Mouse (Mus musculus): ENCODE results near the gene Chd6. TPM values are rescaled to one million over a fixed set of nuclear protein-coding genes. Genes with fewer than 3 reads are reported as not detected.

Gene Chd6
- polyA plus RNA-seq, 1 experiment from 2014 or later = 52.8 TPM

DNA sequence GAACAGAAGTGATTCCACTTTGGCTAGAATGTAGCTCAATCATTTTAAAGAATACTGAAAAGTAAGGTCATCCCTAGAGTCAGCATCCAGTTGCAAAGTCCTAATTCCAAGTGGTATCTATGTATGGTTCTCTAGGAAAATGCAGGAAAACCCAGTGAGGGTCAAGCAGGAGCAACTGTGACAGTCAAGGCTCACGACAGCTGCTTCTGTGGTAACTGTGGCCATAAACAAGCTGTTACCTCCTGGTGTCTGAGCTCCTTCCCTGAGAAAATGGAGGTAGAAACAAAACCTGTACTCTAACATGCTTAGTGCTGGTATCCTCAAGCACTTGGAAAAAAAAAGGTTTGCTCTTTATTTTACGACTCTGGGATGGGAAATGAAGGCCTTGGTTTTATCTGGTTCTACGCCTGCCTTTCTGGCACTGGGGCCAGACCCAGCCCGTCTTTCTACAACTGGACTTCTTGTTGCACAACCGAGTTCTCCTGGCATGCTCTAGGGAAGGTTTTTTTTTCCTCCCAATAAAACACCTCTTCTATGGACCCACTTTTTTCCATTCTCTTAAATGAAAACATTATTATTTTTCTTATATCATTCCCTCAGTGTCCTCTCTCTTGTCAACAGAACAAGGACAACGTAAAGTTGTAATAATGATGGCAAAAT lies 18.0 kb downstream of the Chd6 start:
- 95% methylated on average over 6 of the region's 6 CpGs for WGBS
- DNase-seq (ENCODE audit: low spot score) = no peak
- no peak overlapping the region for H3K27ac ChIP-seq (ENCODE audit: low read depth, low read length)
- no peaks in the 10 kb centered on the region for H3K9me3 ChIP-seq (ENCODE audit: control insufficient read depth, low read length)
- ATAC-seq (ENCODE audit: low FRiP score) = no peak
- H3K27me3 ChIP-seq (ENCODE audit: control insufficient read depth, insufficient read depth, low read length) = no peaks in the 10 kb centered on the region
- no peak overlapping the region for H3K4me3 ChIP-seq (ENCODE audit: low read depth, low read length)
- H3K9ac ChIP-seq (ENCODE audit: low read depth, low read length) = no peak overlapping the region
- no peaks in the 10 kb centered on the region for H3K36me3 ChIP-seq (ENCODE audit: control insufficient read depth, insufficient read depth, low read length)
- no peaks in the 10 kb centered on the region for H3K4me1 ChIP-seq (replicated peaks; ENCODE audit: control insufficient read depth, insufficient read depth, low read length)
- no peak overlapping the region for H3K4me2 ChIP-seq (replicated peaks; ENCODE audit: low read depth, low read length)

DNA sequence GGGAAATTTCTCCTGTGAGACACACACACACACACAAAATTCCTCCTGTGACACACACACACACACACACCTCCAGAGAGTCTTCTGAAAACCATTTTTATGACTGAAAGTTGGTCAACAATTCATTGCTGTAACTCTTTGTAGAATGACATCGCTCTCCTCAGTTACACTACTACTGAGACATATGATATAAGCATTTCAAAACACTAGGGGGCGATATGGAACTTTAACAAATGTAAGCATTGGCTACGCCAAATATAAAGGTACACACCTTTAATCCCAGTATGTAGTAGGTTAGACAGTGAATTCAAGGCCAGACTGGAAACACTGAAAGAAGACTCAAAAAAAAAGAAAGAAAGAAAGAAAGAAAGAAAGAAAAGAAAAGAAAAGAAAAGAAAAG lies 18.7 kb downstream of the Chd6 start:
- Histone ChIP-seq H3K9me3 (ENCODE audit: control insufficient read depth, low read length) (no peaks in the 10 kb centered on the region), H3K27me3 (ENCODE audit: control insufficient read depth, insufficient read depth, low read length) (no peaks in the 10 kb centered on the region), H3K36me3 (ENCODE audit: control insufficient read depth, insufficient read depth, low read length) (no peaks in the 10 kb centered on the region), H3K9ac (ENCODE audit: low read depth, low read length) (no peak overlapping the region), H3K4me1 (replicated peaks; ENCODE audit: control insufficient read depth, insufficient read depth, low read length) (no peaks in the 10 kb centered on the region), H3K27ac (ENCODE audit: low read depth, low read length) (no peak overlapping the region), H3K4me3 (ENCODE audit: low read depth, low read length) (no peak overlapping the region), H3K4me2 (replicated peaks; ENCODE audit: low read depth, low read length) (no peak overlapping the region)
- DNase-seq (ENCODE audit: low spot score) (peak; percentile 45), ATAC-seq (ENCODE audit: low FRiP score) (no peak)
- 72% methylated on average over 3 of the region's 3 CpGs for WGBS

DNA sequence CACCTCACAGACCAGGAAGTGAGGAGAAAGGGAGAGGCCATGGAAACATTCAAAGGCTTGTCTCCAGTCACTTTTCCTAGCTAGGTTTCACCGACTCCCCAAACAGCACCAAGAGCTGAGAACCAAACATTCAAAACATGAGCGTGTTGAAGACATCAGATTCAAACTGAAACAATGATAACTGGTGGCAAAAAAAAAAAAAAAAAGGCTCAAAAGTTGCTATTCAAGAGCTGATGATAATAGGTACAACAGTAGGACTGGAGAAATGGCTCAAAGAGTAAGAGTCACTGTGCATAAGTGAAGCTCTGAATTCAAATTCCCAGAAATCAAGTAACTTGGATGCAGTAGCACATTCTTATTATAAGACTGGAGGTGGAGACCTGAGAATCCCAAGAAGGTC lies 30.3 kb downstream of the Chd6 start:
- Histone ChIP-seq H3K36me3 (ENCODE audit: control insufficient read depth, insufficient read depth, low read length) (no peaks in the 10 kb centered on the region), H3K9me3 (ENCODE audit: control insufficient read depth, low read length) (no peaks in the 10 kb centered on the region), H3K27ac (ENCODE audit: low read depth, low read length) (no peak overlapping the region), H3K4me1 (replicated peaks; ENCODE audit: control insufficient read depth, insufficient read depth, low read length) (no peaks in the 10 kb centered on the region), H3K9ac (ENCODE audit: low read depth, low read length) (no peak overlapping the region), H3K4me3 (ENCODE audit: low read depth, low read length) (no peak overlapping the region), H3K4me2 (replicated peaks; ENCODE audit: low read depth, low read length) (no peak overlapping the region), H3K27me3 (ENCODE audit: control insufficient read depth, insufficient read depth, low read length) (no peaks in the 10 kb centered on the region)
- no peak for ATAC-seq (ENCODE audit: low FRiP score)
- WGBS = 95% methylated on average over 2 of the region's 2 CpGs
- DNase-seq (ENCODE audit: low spot score) = no peak

DNA sequence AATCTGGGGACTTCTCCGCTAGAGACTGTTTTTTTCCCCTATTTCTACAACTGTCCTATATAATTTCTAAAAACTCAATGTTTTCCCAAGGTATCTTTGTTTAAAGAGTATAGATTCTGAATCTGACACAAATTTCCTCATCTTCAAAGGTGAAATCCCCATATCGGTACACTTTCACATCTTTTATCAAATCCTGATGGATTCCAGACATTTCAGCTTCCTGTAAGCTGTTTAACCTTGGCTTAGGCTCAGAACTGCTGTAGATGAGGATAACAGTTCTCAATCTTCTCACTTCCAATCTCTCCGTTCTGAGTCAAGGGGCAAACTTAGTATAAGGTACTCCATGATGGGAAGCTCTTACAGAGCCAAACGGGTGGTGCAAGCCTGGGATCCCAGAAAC lies 32.6 kb downstream of the Chd6 start:
- H3K27ac ChIP-seq (ENCODE audit: low read depth, low read length) = no peak overlapping the region
- no peak overlapping the region for H3K9ac ChIP-seq (ENCODE audit: low read depth, low read length)
- WGBS = 92% methylated on average over 4 of the region's 4 CpGs
- ATAC-seq (ENCODE audit: low FRiP score) (no peak), DNase-seq (ENCODE audit: low spot score) (no peak)
- H3K36me3 ChIP-seq (ENCODE audit: control insufficient read depth, insufficient read depth, low read length) = no peaks in the 10 kb centered on the region
- H3K4me3 ChIP-seq (ENCODE audit: low read depth, low read length) = no peak overlapping the region
- no peak overlapping the region for H3K4me2 ChIP-seq (replicated peaks; ENCODE audit: low read depth, low read length)
- no peaks in the 10 kb centered on the region for H3K4me1 ChIP-seq (replicated peaks; ENCODE audit: control insufficient read depth, insufficient read depth, low read length)
- H3K9me3 ChIP-seq (ENCODE audit: control insufficient read depth, low read length) = no peaks in the 10 kb centered on the region
- H3K27me3 ChIP-seq (ENCODE audit: control insufficient read depth, insufficient read depth, low read length) = no peaks in the 10 kb centered on the region

DNA sequence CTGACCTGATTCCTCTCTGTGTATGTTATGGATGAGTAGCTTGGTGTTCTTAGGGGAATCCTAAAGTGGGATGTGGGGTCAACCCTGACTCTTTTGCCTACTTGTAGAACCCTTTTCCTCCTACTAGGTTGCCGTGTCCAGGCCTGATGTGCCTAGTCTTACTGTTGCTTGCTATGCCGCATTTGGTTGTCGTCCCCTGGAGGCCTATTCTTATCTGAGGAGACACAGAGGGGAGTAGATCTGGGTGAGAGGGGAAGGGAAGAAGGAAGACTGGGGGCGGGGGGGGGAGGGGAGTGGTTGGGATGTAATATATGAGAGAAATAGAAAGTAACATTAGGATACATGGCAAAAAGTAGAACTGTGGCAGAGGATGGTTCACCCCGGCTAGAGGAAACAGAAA lies 33.3 kb downstream of the Chd6 start:
- Histone ChIP-seq H3K27me3 (ENCODE audit: control insufficient read depth, insufficient read depth, low read length) (no peaks in the 10 kb centered on the region), H3K4me2 (replicated peaks; ENCODE audit: low read depth, low read length) (no peak overlapping the region), H3K9me3 (ENCODE audit: control insufficient read depth, low read length) (no peaks in the 10 kb centered on the region), H3K9ac (ENCODE audit: low read depth, low read length) (no peak overlapping the region), H3K4me1 (replicated peaks; ENCODE audit: control insufficient read depth, insufficient read depth, low read length) (no peaks in the 10 kb centered on the region), H3K36me3 (ENCODE audit: control insufficient read depth, insufficient read depth, low read length) (no peaks in the 10 kb centered on the region), H3K4me3 (ENCODE audit: low read depth, low read length) (no peak overlapping the region), H3K27ac (ENCODE audit: low read depth, low read length) (no peak overlapping the region)
- WGBS = 88% methylated on average over 5 of the region's 5 CpGs
- DNase-seq (ENCODE audit: low spot score) = no peak
- ATAC-seq (ENCODE audit: low FRiP score) = no peak

DNA sequence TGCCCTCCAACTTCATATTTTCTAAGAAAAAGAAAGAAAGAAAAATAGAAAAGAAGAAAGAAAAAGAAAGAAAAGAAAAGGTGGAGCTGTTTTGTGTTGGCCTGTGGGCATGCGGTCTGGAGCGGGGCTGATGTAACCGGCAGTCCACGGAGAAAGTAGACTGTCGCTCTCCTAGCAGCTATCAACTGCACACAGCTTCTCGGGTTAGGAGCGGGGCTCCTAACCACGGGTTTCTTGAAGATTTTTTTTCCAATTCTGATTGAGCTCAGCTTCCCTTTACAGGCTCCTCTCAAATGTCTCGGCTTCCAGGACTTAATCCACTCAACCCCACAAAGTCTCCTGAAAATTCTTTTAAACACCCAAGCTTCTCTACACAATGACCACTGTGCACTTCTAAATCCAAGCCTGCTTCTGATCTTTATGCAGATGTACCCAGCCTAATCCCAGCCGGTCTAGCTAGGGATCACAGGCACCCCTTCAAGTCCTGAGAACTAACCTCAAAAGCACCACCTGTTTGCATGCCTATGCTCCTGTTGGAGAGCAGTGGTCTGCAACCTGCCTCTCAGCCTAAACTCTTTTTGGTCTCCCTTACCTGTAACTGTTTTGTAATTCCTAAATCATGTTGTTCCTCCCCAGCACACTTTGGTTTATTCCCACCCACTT lies 42.6 kb downstream of the Chd6 start:
- Histone ChIP-seq H3K36me3 (ENCODE audit: control insufficient read depth, insufficient read depth, low read length) (0 out of 2 replicates have a peak, but pooled peaks cover 3% of the 10 kb centered on the region), H3K9ac (ENCODE audit: low read depth, low read length) (no peak overlapping the region), H3K27ac (ENCODE audit: low read depth, low read length) (no peak overlapping the region), H3K4me3 (ENCODE audit: low read depth, low read length) (no peak overlapping the region), H3K9me3 (ENCODE audit: control insufficient read depth, low read length) (no peaks in the 10 kb centered on the region), H3K4me1 (replicated peaks; ENCODE audit: control insufficient read depth, insufficient read depth, low read length) (no peaks in the 10 kb centered on the region), H3K4me2 (replicated peaks; ENCODE audit: low read depth, low read length) (no peak overlapping the region), H3K27me3 (ENCODE audit: control insufficient read depth, insufficient read depth, low read length) (no peaks in the 10 kb centered on the region)
- no peak for DNase-seq (ENCODE audit: low spot score)
- WGBS = 73% methylated on average over 10 of the region's 10 CpGs
- ATAC-seq (ENCODE audit: low FRiP score) = no peak

DNA sequence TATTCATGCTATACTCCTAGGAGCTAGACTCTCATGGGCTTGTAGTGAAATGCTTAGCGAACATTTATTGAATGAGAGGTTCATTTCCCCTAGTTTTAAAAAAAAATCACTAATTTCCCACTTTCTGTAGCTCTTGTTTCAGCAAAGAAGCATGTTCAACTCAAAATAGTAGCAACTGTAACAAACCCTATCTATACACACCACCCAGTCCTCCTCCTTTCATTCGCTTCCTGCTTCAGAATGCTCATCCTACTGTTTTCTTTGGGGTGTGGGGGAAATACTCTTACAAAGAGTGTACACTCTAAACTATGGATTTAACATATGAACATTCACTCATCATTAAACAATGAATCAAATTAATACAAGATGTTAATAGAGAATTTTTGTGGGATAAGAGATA lies 43.3 kb downstream of the Chd6 start:
- Histone ChIP-seq H3K9me3 (ENCODE audit: control insufficient read depth, low read length) (no peaks in the 10 kb centered on the region), H3K27ac (ENCODE audit: low read depth, low read length) (no peak overlapping the region), H3K4me1 (replicated peaks; ENCODE audit: control insufficient read depth, insufficient read depth, low read length) (no peaks in the 10 kb centered on the region), H3K9ac (ENCODE audit: low read depth, low read length) (no peak overlapping the region), H3K36me3 (ENCODE audit: control insufficient read depth, insufficient read depth, low read length) (0 out of 2 replicates have a peak, but pooled peaks cover 3% of the 10 kb centered on the region), H3K4me2 (replicated peaks; ENCODE audit: low read depth, low read length) (no peak overlapping the region), H3K4me3 (ENCODE audit: low read depth, low read length) (no peak overlapping the region), H3K27me3 (ENCODE audit: control insufficient read depth, insufficient read depth, low read length) (no peaks in the 10 kb centered on the region)
- WGBS = 90% methylated on average over 2 of the region's 2 CpGs
- ATAC-seq (ENCODE audit: low FRiP score) (no peak), DNase-seq (ENCODE audit: low spot score) (no peak)

DNA sequence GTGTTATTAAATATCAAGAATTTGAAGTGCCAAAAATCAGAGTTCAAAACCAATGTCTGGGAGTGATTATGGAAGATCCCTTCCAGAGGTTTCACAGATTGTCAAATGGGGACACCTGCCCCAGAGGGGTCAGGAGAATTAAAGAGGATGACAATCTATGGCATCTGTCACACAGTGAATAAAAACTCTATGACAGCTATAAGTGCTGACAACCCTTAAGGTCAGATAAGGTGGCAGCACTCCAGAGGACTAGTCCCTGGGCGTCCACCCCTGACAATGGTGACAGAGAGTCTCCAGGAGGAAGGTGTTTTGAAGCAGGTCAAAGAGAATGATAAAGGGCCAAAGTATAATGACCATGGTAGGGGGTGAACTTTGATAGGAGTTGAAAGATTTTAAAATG lies 44.0 kb downstream of the Chd6 start:
- ATAC-seq (ENCODE audit: low FRiP score) = no peak
- no peak for DNase-seq (ENCODE audit: low spot score)
- 79% methylated on average over 1 of the region's 1 CpGs for WGBS

DNA sequence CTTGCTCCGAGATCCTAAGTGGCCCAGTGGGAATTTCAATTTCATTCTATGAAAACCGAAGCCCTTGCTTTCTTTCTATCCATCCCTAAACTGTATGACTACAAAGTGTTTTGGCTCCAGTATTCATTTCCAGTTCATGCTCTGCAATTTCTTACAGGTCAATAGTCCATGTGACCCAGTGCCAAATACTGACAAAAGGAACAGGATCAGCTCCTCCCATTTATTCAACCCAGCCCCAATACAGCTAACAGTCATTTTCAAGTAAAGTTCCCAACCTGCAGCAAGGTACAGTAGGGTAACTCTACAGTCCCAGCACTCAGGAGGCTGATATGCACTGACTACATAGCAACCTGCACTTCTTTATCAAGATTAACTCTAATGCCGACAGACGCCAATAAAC lies 50.0 kb downstream of the Chd6 start:
- no peak for ATAC-seq (ENCODE audit: low FRiP score)
- no peaks in the 10 kb centered on the region for H3K36me3 ChIP-seq (ENCODE audit: control insufficient read depth, insufficient read depth, low read length)
- no peak overlapping the region for H3K4me2 ChIP-seq (replicated peaks; ENCODE audit: low read depth, low read length)
- H3K4me1 ChIP-seq (replicated peaks; ENCODE audit: control insufficient read depth, insufficient read depth, low read length) = no peaks in the 10 kb centered on the region
- H3K27ac ChIP-seq (ENCODE audit: low read depth, low read length) = no peak overlapping the region
- no peaks in the 10 kb centered on the region for H3K9me3 ChIP-seq (ENCODE audit: control insufficient read depth, low read length)
- no peak for DNase-seq (ENCODE audit: low spot score)
- no peak overlapping the region for H3K4me3 ChIP-seq (ENCODE audit: low read depth, low read length)
- H3K27me3 ChIP-seq (ENCODE audit: control insufficient read depth, insufficient read depth, low read length) = no peaks in the 10 kb centered on the region
- 85% methylated on average over 4 of the region's 4 CpGs for WGBS
- no peak overlapping the region for H3K9ac ChIP-seq (ENCODE audit: low read depth, low read length)

More for the DNA sequence above, 44.0 kb downstream of the Chd6 start:
- no peaks in the 10 kb centered on the region for H3K4me1 ChIP-seq (replicated peaks; ENCODE audit: control insufficient read depth, insufficient read depth, low read length)
- H3K27me3 ChIP-seq (ENCODE audit: control insufficient read depth, insufficient read depth, low read length) = no peaks in the 10 kb centered on the region
- H3K27ac ChIP-seq (ENCODE audit: low read depth, low read length) = no peak overlapping the region
- no peak overlapping the region for H3K4me2 ChIP-seq (replicated peaks; ENCODE audit: low read depth, low read length)
- 0 out of 2 replicates have a peak, but pooled peaks cover 3% of the 10 kb centered on the region for H3K36me3 ChIP-seq (ENCODE audit: control insufficient read depth, insufficient read depth, low read length)
- H3K9me3 ChIP-seq (ENCODE audit: control insufficient read depth, low read length) = no peaks in the 10 kb centered on the region
- H3K4me3 ChIP-seq (ENCODE audit: low read depth, low read length) = no peak overlapping the region
- no peak overlapping the region for H3K9ac ChIP-seq (ENCODE audit: low read depth, low read length)
